Mouse (Mus musculus) megakaryocyte, embryonic 14.5 days (primary cell): ENCODE measurements around the gene Gm10490.

Source experiments
- FLI1 ChIP-seq: IDR thresholded peaks from 2 replicates; pipeline ENCODE4 v1.6.1; 2012; ENCODE audit warnings: low read length, inconsistent platforms, mixed read lengths
- GATA1 ChIP-seq: IDR thresholded peaks from 3 replicates; pipeline ENCODE4 v1.6.1; 2012; ENCODE audit warnings: mixed read lengths, low read length, inconsistent platforms, borderline replicate concordance

- TF ChIP-seq GATA1: no peak
- no peak for TF ChIP-seq FLI1
Measured at GRCm38 (mm10) chrX:7958868-7959267, 49.5 kb downstream of the Gm10490 start.
